Mouse (Mus musculus) layer of hippocampus, postnatal 25 days (tissue): ENCODE results near the gene Wwox. TPM values are rescaled to one million over a fixed set of nuclear protein-coding genes. Genes with fewer than 3 reads are reported as not detected.

Source experiments
- DNase-seq, 2 experiments: peaks; one replicate each; pipeline ENCODE4 v3.0.0; 2022; ENCODE audit warnings: mixed read lengths in 2 of 2, low spot score in 1 of 2; ENCODE audit errors: extremely low spot score in 1 of 2
- total RNA-seq, 2 experiments: library from RNA; stranded (reverse); gene quantifications; 2 replicates each; pipeline ENCODE4 v1.2.3; 2021

Gene Wwox
- total RNA-seq, 2 experiments from 2014 or later = 11.4 to 11.9 TPM

GRCm38 (mm10) chr8:114527648-114528221, 88.3 kb downstream of the Wwox start:
- no peak for DNase-seq

DNA sequence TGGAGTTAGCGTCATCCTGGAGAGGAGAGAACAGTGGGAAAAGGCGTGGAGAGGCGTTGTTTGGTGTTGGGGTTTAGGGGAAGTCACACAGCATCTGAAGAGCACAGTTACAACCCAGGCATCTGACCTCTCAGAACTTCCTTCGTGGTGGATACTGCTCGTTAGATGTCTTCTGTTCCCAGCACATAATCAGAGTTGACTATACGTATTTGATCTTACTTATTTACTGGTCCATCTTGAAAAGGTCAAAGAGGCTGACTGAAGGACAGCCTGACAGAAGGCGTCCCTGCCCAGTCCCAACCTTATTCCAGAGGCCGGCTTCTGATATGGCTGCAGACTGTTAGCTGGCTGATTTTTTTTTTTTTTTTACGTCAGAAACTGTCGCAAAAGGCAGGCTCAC, 90.1 kb downstream of the Wwox start:
- no peak for DNase-seq

DNA sequence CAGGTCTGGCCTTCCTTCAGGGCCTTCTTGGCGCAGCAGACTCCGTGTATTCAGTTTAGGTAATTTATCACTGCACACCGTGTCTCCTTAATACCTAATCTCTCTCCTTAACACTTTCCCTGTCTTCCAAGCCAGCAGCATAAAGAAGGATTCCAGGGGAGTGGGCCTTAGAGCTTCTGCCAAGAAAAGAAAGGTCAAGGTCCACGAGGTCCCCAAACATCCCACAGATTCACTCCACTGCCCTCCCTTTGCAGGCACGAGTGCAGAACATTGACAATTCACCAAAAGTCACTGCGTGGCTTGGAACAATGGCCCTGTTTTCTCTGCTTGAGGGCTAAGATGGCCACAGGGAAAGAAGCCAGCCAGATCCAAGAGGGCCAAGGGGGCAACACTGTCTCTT, 96.7 kb downstream of the Wwox start:
- DNase-seq = no peak

- DNase-seq = peak in 1 of 2 experiments; percentile 8
These were observed 101.7 kb downstream of the Wwox start for GRCm38 (mm10) chr8:114541132-114541531.

GRCm38 (mm10) chr8:114548360-114548759, 108.9 kb downstream of the Wwox start:
- no peak for DNase-seq

- DNase-seq = no peak
These were observed 109.4 kb downstream of the Wwox start for GRCm38 (mm10) chr8:114548837-114549236.

- DNase-seq = no peak
These were observed 110.6 kb downstream of the Wwox start for GRCm38 (mm10) chr8:114550029-114550428.

DNA sequence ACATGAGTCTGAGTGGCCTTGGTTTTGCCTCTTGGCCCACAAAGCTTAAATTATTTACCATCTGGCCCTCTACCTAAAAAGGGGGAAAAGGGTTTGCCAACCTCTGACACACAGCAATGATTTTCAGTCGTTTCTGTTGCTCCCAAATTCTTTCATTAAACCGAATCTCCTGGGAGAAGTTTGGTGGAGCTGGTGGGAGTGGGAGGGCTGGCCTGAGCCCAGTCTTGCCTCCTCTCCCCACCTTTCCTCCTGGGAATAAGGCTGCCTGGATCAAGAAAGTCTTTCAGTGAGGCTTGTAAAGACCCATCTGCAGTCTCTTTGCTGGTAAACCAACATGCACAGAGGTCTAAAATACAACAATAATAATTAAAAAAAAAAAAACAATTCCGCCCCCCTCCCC, 113.2 kb downstream of the Wwox start:
- DNase-seq = no peak

DNA sequence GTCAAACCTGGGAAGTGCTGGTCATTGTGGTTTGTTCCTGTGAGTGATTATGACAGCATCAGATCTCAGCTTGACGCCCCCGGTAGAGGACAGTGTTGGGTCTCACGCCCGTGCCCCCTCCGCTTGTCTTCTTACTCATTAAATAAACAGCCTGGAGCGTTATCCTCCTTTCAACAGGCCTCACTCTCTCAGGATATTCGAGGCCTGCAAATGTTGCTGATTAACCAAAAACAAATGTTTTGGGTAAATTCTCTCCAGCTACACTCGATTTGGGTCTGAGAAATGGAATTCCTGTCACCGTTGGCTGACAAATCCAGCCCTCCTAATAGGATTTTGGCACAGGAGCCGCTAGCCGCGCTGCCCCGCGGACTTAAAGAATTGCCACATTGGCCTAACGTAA, 115.5 kb downstream of the Wwox start:
- no peak for DNase-seq

DNA sequence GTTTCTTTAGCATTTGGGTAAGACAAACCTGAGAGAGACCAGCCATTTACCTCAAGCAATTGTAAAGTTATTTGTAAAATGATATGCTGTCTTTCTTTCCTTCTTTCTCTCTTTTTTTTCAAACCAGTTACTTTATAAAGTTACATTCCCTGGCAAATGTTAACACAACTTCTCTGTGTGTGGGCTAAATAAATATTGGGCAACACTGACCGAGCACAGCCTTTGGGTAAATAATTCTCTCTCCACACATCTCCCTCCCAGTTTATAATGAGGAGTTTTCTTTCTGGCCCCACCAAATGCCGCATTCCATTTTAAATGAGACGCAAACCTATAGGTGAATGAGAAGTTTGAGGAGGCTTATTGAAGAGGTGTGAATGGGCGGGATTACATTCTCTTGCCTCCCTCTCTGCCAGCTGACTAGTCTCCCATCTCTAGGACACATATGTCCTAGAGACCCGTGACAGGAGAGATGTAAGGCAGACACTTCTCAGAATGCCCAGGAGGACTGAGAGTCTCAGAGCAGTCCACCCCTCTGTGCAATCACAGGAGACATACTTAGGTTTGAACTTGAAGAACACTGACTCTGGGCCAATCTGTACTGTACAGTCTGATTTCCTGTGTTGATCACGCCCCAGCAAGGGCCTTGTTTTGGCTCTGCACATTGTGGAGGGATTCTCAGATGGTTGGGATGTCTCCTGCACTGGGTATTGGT, 116.2 kb downstream of the Wwox start:
- DNase-seq = no peak

- DNase-seq = no peak
These were observed 121.7 kb downstream of the Wwox start for GRCm38 (mm10) chr8:114561191-114561590.

- no peak for DNase-seq
These were observed 123.0 kb downstream of the Wwox start for GRCm38 (mm10) chr8:114562486-114562885.

GRCm38 (mm10) chr8:114563361-114563760, 123.9 kb downstream of the Wwox start:
- no peak for DNase-seq

DNA sequence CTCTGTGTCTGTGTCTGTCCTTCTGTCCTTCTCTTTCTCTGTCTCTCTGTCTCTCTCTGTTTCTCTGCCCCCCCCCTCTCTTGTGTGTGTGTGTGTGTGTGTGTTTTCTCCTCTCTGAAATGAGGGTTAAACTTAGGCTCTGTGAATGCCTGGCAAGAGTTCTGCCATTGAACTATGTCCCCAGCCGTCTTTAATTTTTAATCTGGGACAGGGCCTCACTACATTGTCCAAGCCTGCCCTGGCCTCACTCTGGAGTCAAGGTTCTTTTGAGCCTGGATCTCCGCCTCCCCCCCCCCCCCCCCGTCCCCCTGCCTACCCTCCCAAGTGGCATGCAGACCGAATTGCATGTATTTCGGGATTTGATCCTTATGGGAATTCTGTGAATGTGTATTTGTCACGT, 124.6 kb downstream of the Wwox start:
- no peak for DNase-seq

GRCm38 (mm10) chr8:114568531-114569166, 129.2 kb downstream of the Wwox start:
- no peak for DNase-seq

DNA sequence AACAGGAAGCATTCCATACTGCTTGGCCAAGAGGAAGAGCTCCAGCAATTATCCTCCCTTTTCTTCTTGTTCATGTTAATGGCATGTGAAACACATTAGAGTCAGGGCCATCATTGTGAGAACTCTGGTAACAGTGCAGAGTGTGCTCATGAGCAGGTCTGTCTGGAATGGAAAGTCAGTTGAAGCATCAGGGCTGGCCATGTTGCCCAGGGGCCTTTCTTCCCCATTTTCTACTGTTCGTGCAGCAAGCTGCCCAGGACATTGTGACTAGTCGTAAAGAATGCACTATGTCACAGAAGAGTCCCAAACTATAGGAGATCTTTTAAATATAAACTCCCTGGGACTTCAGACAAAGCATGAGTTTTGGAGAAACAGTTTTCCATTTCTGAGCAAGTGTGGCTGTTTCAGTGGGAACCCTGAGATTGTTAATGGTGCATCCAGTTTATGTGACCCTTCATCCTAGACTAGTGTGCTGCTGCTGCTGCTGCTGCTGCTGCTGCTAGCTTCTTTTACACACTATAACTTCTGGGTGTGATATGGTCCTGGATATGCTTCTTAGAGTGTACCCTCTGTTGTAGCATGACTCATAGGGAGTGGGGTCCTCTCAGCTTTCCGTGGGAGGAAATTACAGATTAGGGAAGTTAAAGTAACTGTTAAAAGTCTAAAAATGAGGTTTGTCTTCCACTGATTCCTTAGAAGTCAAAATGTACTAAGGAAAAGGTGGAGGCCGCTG, 133.7 kb downstream of the Wwox start:
- no peak for DNase-seq

GRCm38 (mm10) chr8:114573747-114574093, 134.3 kb downstream of the Wwox start:
- DNase-seq = no peak

DNA sequence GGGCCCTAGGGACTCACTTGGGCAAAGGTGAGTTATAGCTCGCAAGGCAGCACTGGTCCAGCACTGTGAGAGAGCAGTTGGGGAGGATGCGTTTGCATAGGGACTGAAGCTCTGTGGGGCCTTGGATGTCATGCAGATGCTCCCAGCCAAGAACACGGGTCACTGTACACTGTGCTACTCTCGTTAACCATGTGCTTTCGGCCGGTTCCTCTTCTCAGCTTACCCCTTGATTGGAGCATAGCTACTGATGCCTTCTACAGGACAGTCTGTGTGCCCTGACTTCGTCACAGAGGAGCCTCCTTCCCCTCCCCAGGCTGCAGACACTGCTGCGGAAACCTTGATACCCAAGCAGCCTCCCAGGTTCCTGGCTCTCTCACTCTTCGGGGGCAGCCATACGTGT, 139.8 kb downstream of the Wwox start:
- DNase-seq = no peak

DNA sequence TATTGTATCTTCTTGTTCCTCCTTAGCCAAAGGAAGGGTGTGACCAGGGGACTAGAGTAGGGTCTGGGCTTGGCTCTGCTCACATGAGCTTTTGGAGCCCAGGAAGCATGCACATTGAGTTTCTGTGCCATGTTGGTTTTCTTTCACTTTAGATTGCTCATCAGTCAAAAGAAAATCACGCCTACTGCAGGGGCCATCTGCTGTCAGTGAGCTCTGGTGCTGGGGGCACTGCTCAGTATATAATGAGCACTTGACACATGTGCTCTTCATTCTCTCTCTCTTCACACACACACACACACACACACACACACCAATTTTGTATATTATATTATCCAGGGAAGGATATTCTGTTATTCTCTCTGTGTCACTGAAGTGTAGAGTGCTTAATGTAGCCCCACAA, 141.2 kb downstream of the Wwox start:
- no peak for DNase-seq

- no peak for DNase-seq
These were observed 150.9 kb downstream of the Wwox start for GRCm38 (mm10) chr8:114590336-114590867.
